Mouse (Mus musculus) cerebellum, adult 9-11 months (tissue): ENCODE data around the gene Tmem52.

Experiments
- DNase-seq: peaks from one replicate; pipeline ENCODE4 v3.0.0; 2022

Tmem52 gene

GRCm38 (mm10) chr4:155517948-155518517, 49.1 kb downstream of the Tmem52 start:
- no peak for DNase-seq
